Mouse (Mus musculus) granulocyte monocyte progenitor cell, adult 5-6 weeks (primary cell): ENCODE measurements around the gene Rapgef5. TPM values are rescaled to one million over a fixed set of nuclear protein-coding genes. Genes with fewer than 3 reads are reported as not detected.
A peak's percentile ranks its signal among the peaks of the same experiment; 100 is the strongest.
"Not testable (repeated sequence)": the region's sequence is repeated elsewhere in the genome, so short reads cannot be mapped to it uniquely, and the experiment has no call there.

Source experiments
- ATAC-seq: replicated peaks from 2 replicates; pipeline ENCODE4 v1.8.0; 2016; ENCODE audit warnings: mild to moderate bottlenecking, moderate TSS enrichment, inconsistent platforms; ENCODE audit not compliant: poor library complexity, severe bottlenecking
- total RNA-seq, 2 experiments: library from RNA; stranded (forward) in 1 of 2; stranded (reverse) in 1 of 2; fragments of 200-712, 200-1000 nt in 1 of 2; fragments of >200 nt in 1 of 2; fragmentation: Nextera tagmentation in 1 of 2; gene quantifications; 2 replicates each; pipeline ENCODE4 v1.2.3; 2014 to 2017

Gene Rapgef5
- total RNA-seq, 2 experiments from 2014 or later: 4.7 to 7.5 TPM

- ATAC-seq: no peak
These were observed 235.5 kb downstream of the Rapgef5 start for GRCm38 (mm10) chr12:117751520-117752383.

GRCm38 (mm10) chr12:117756010-117756409, 239.7 kb downstream of the Rapgef5 start:
- peak; percentile 28; the same call in 1 of the 2 replicates for ATAC-seq

- no peak for ATAC-seq
These were observed 244.1 kb downstream of the Rapgef5 start for GRCm38 (mm10) chr12:117760373-117760772.

- ATAC-seq: no peak
These were observed 244.6 kb downstream of the Rapgef5 start for GRCm38 (mm10) chr12:117760846-117761245.

- ATAC-seq: no peak
These were observed 245.4 kb downstream of the Rapgef5 start for GRCm38 (mm10) chr12:117761698-117762097.

- no peak for ATAC-seq
These were observed 247.0 kb downstream of the Rapgef5 start for GRCm38 (mm10) chr12:117763247-117763646.

GRCm38 (mm10) chr12:117764839-117765238, 248.6 kb downstream of the Rapgef5 start:
- peak; percentile 92 for ATAC-seq

GRCm38 (mm10) chr12:117769113-117769512, 252.8 kb downstream of the Rapgef5 start:
- peak; percentile 48 for ATAC-seq

GRCm38 (mm10) chr12:117770211-117770610, 253.9 kb downstream of the Rapgef5 start:
- ATAC-seq: no peak

GRCm38 (mm10) chr12:117771156-117771555, 254.9 kb downstream of the Rapgef5 start:
- no peak for ATAC-seq

GRCm38 (mm10) chr12:117772638-117773037, 256.4 kb downstream of the Rapgef5 start:
- ATAC-seq: peak; percentile 82

- no peak for ATAC-seq
These were observed 260.6 kb downstream of the Rapgef5 start for GRCm38 (mm10) chr12:117776841-117777240.

- no peak for ATAC-seq
These were observed 265.1 kb downstream of the Rapgef5 start for GRCm38 (mm10) chr12:117781360-117781759.

- no peak for ATAC-seq
These were observed 267.1 kb downstream of the Rapgef5 start for GRCm38 (mm10) chr12:117783426-117783825.

- no peak for ATAC-seq
These were observed 270.3 kb downstream of the Rapgef5 start for GRCm38 (mm10) chr12:117786621-117787020.

GRCm38 (mm10) chr12:117788513-117789011, 272.3 kb downstream of the Rapgef5 start:
- ATAC-seq: no peak

- ATAC-seq: no peak
These were observed 272.7 kb downstream of the Rapgef5 start for GRCm38 (mm10) chr12:117789017-117789416.

GRCm38 (mm10) chr12:117795303-117795702, 279.0 kb downstream of the Rapgef5 start:
- no peak for ATAC-seq

- ATAC-seq: not testable (repeated sequence)
These were observed 287.7 kb downstream of the Rapgef5 start, which contains the start of gene Cdca7l for GRCm38 (mm10) chr12:117803989-117804388. Gene Cdca7l (plus strand): TSS chr12:117804289.

GRCm38 (mm10) chr12:117805576-117805975, 289.3 kb downstream of the Rapgef5 start:
- no peak for ATAC-seq

- ATAC-seq: no peak
These were observed 289.8 kb downstream of the Rapgef5 start for GRCm38 (mm10) chr12:117806007-117806451.

- no peak for ATAC-seq
These were observed 290.2 kb downstream of the Rapgef5 start for GRCm38 (mm10) chr12:117806470-117806869.
